Mouse (Mus musculus): ENCODE measurements at regions not wholly inside any gene's neighbourhood (a gene's known extent, or its start where the extent isn't known, plus 50 kb on each side); places are given as distances from the start of the nearest gene placed in this dataset.
"Not testable (repeated sequence)": the region's sequence is repeated elsewhere in the genome, so short reads cannot be mapped to it uniquely, and the experiment has no call there.

GRCm38 (mm10) chr16:65629186-65629585, 66.7 kb upstream of the Chmp2b start:
- peak; percentile 92 for ATAC-seq (ENCODE audit: poor library complexity, severe bottlenecking)

DNA sequence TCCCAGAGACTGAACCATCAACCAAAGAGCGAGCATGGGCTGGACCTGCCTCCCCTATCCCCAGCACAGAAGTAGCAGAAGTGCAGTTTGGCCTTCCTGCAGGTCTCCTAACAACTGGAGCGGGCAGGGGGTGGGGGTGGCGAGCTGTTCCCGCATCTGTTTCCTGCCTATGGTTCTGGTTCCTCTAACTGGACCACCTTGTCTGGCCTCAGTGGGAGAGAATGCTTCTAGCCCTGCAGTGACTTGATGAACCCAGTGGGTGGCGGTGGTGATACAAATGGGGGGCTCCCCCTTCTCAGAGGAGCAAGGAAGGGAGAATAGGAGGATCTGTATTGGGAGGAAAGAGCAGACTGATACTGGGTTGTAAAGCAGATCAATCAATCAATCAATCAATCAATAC, 69.2 kb upstream of the Chmp2b start:
- ATAC-seq (ENCODE audit: poor library complexity, severe bottlenecking), result no peak

DNA sequence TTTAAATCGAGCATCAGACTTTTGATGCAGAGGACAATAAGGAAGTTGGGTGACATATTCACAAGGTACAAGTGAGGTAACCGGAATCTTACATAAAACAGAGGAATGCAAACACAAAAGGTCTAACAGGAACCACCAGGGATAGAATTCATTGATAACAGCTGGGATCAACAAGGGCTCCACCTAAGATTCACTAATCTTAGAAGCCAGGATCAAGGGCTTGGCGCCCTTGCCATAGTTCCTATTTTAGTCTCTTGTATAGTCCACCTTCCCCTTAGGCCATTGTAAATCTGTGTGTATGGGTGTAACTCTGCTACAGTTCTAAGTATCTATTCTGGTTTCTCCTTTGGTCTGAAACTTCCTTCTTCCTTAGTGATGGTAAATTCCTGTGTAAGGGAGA, 84.2 kb upstream of the Chmp2b start:
- not testable (repeated sequence) for ATAC-seq (ENCODE audit: poor library complexity, severe bottlenecking)

GRCm38 (mm10) chr16:65649061-65649460, 86.5 kb upstream of the Chmp2b start:
- ATAC-seq (ENCODE audit: poor library complexity, severe bottlenecking), result no peak

- ATAC-seq (ENCODE audit: poor library complexity, severe bottlenecking), result no peak
These were observed 93.0 kb upstream of the Chmp2b start for GRCm38 (mm10) chr16:65655490-65655889.

DNA sequence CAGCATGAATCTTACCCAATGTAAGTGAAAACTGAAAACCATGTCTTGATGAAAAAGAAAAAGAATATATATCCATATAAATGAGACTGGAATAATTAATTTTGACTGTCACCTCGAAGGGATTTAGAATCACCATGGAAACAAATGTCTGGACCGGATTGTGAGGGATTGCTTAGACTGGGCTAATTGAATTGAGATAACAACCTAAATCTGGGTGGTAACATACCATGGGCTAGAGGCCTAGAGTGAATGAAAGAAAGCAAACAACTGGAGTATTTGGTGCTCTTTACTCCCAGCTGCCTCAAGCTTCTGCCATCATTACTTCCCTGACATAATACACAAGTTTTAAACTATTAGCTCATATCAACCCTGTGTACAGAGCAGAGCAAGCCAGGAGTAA, 95.3 kb upstream of the Chmp2b start:
- ATAC-seq (ENCODE audit: poor library complexity, severe bottlenecking), result no peak

DNA sequence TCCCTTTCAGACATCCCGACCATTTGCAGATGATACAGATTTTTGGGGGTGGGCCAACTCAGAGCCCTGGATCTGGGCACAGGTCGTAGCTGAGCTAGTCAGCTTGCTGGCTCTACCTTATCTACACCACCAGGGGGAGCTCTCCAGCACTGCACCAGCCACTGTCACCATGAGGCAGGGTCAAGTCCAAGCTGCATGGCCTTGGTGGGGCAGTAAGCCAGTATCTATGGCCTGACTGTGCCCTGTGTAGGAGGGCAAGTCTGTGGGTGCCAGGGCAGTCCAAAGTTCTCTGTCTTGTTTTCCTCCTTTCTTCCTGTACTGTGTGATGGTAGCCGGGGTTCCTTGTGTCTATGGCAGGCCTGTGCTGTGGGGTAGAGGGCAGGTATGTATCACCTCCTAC, 102.3 kb upstream of the Chmp2b start:
- ATAC-seq (ENCODE audit: poor library complexity, severe bottlenecking), result peak; percentile 95

GRCm38 (mm10) chr16:65672116-65672515, 109.6 kb upstream of the Chmp2b start:
- no peak for ATAC-seq (ENCODE audit: poor library complexity, severe bottlenecking)

DNA sequence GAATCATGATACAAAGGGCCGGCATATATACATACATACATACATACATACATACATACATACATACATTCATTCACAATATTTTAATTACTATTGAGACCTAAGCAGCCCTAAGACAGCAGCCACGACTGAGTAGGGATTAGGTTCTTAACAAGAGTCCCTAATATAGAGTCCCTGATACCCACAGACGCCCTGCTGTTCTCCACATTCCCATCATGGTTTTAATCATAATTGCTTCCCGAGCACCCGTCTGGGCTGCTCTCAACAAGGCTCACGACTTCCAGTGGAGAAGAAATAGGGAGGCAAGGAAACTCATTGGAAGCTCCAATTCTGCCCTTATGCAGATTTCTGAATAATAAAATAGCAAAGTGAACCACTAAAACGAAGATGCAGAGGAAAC, 120.6 kb upstream of the Chmp2b start:
- no peak for ATAC-seq (ENCODE audit: poor library complexity, severe bottlenecking)

DNA sequence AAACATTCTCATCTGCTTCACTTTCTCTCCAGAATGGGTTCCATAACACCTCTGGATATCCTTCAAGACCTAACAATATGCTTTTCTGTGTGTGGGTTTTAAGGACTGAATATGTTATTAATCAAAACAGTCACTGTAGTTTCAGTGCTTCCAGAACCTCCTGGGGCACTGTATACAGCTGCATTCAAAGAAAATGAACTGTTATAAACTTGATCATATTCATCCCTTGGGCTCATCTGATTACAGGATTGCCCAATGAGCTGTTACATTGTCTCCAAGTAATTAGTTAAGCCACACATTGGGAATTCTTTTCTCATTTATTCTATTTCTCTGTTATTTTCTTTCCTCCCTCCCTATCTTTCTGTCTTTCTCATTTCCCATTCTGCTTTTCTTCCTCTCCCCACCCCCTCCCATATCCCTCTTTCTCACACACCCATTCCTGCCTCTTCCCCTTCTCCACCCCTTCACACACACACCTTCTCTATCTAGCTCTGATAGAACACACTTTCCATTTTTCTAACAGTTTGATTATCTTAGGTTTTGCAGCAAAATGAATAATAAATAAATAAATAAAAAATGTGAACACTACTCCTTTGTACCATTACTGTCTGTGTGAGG, 121.3 kb upstream of the Chmp2b start:
- no peak for ATAC-seq (ENCODE audit: poor library complexity, severe bottlenecking)

- no peak for ATAC-seq (ENCODE audit: poor library complexity, severe bottlenecking)
These were observed 121.4 kb upstream of the Vgll3 start for GRCm38 (mm10) chr16:65693626-65694025.

DNA sequence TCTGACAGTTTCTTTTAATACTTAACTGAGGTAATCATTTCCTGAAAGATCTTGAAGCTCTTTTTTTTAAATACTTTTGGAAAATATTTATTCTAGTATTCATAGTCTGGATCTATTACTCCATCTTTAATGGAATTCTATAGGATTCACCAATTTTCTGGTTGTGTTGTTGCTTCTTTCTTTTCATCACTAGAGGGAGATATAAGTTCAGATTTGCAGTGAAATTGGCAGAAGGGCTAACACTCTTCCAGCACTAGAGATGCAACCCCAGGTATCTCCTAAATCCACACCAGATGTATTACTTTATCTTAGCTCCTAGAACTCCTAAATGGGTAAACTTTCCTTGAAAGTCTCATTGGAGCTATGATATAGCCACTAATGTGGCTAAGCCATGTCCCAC, 99.4 kb upstream of the Vgll3 start:
- no peak for ATAC-seq (ENCODE audit: poor library complexity, severe bottlenecking)

- ATAC-seq (ENCODE audit: poor library complexity, severe bottlenecking), result no peak
These were observed 96.1 kb upstream of the Vgll3 start for GRCm38 (mm10) chr16:65718791-65719472.

GRCm38 (mm10) chr16:65720953-65721352, 94.1 kb upstream of the Vgll3 start:
- ATAC-seq (ENCODE audit: poor library complexity, severe bottlenecking), result no peak

DNA sequence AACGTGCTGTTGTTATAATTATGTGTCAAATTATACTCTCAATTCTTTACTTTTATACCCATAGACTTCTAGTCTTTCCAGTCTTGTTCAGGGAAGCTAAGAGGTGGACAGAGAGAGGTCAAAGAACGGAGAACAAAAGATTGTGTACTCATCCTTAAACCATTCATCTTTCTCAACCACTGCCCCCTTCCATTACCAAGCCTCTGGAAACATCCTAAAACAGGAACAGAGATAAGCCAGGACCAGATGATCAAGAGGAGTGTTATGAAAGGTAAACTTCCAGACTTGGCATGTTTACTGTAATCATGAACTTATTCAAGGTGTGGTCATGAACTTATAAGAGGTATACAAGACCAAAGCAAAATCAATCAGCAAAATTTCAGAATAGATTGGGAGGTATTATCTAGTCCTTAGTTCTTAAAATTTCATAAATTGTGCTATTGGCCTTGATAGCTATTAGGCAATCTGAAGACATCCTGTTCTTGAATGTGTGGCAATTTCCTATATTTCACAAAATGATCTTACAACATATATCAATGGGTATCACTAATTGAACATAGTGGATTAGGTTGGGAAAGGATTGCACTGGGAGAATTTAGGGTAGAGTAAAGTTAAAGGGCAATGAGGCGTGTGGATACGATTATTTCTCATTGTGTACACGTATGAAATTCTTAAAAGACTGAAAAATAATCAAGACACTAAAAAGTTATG, 89.3 kb upstream of the Vgll3 start:
- ATAC-seq (ENCODE audit: poor library complexity, severe bottlenecking), result peak; percentile 94

- ATAC-seq (ENCODE audit: poor library complexity, severe bottlenecking), result peak; percentile 61
These were observed 88.8 kb upstream of the Vgll3 start for GRCm38 (mm10) chr16:65726289-65726688.

DNA sequence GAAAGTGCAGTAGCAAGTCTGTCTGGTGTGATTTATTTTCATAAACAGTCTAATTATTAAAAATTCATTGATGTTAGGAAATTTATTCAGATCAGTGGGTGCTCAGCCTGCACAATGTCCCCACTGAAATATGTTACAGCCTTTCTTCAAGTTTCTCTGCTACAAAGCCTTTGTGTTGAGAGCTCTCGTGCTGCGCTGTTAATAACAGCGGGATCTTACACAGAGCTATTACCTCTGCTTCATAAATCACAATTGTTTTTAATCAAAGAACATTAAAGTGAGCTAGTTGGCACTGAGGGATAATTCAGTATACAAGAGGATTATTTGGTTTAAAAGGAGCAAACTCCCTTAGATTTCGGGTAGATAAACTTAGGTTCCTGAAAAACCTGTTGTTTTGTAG, 85.7 kb upstream of the Vgll3 start:
- ATAC-seq (ENCODE audit: poor library complexity, severe bottlenecking), result no peak

GRCm38 (mm10) chr16:65739652-65740051, 75.4 kb upstream of the Vgll3 start:
- ATAC-seq (ENCODE audit: poor library complexity, severe bottlenecking), result peak; percentile 98

DNA sequence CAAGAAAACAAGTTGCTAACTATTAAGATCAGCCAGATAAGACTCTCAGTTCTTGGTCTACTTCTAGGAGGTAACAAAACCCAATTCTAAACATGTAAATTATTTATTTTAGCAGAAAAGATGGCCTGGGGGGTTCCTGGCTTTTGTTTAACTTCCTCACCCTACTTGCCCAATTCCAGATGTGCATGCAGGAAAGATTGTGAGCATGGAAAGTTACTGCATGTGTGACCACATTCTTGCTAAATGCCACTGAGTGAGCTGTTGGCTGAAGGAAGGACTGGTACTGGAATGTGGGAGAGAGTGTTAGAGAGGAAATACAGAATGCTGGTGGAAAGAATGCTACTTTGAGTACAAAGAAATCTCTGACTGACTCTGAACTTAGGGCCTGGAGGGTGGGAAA, 72.1 kb upstream of the Vgll3 start:
- no peak for ATAC-seq (ENCODE audit: poor library complexity, severe bottlenecking)

- ATAC-seq (ENCODE audit: poor library complexity, severe bottlenecking), result no peak
These were observed 59.4 kb upstream of the Vgll3 start for GRCm38 (mm10) chr16:65755667-65756066.
